Mouse (Mus musculus): ENCODE measurements around the gene Jag1.

GRCm38 (mm10) chr2:137092523-137093297 is 23.7 kb downstream of the Jag1 start:
- TF ChIP-seq POLR2A (IDR thresholded peaks at IDR 0.05; ENCODE audit: low read depth, low read length): no peak
- no peak for TF ChIP-seq CTCF (conservative IDR thresholded peaks at IDR 0.05 in 1 of 2, IDR thresholded peaks at IDR 0.05 in 1 of 2; ENCODE audit: low read depth in 2 of 2, low read length in 2 of 2)
- no peak for TF ChIP-seq SMC3 (IDR thresholded peaks at IDR 0.05; ENCODE audit: low read depth, low read length)
- TF ChIP-seq MAX (IDR thresholded peaks at IDR 0.05; ENCODE audit: low read length): no peak
- TF ChIP-seq ZNF384 (IDR thresholded peaks at IDR 0.05; ENCODE audit: low read depth, low read length): no peak
- TF ChIP-seq POLR2AphosphoS2 (IDR thresholded peaks at IDR 0.05; ENCODE audit: low read depth, low read length): no peak
- TF ChIP-seq TCF12 (IDR thresholded peaks at IDR 0.05; ENCODE audit: low read depth, low read length): no peak
- no peak for TF ChIP-seq ZKSCAN1 (IDR thresholded peaks at IDR 0.05; ENCODE audit: borderline replicate concordance, low read depth, low read length)
- TF ChIP-seq NELFE (IDR thresholded peaks at IDR 0.05; ENCODE audit: low read depth, low read length): no peak
- TF ChIP-seq HCFC1 (IDR thresholded peaks at IDR 0.05; ENCODE audit: low read depth, low read length): no peak
- no peak for TF ChIP-seq EP300 (IDR thresholded peaks at IDR 0.05; ENCODE audit: low read length)

Measured in CH12.LX (cell line).